Mouse (Mus musculus): ENCODE measurements around the gene Npc2.

DNA sequence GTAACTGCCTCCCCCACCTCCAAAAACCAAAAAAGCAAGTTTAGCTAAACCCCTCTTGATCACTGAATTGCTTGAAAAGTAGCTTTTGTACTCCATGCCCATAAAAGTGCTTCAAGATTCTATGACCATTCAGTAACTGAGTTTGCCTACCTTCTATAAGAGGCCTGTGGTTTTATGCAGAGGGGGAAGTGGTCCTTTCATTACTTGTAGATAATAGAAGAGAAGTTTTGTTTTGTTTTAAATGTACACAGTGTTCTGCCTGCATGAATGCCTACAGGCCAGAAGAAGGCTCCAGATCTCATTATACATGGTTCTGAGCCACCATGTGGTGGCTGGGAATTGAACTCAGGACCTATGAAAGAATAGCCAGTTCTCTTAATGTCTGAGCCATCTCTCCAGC, 3.3 kb upstream of the Npc2 start:
- TF ChIP-seq GATA1 (IDR thresholded peaks at IDR 0.05; ENCODE audit: low read length) (no peak), TAL1 (IDR thresholded peaks at IDR 0.05; ENCODE audit: low read length) (no peak)
